Mouse (Mus musculus) liver, embryonic 18 days (tissue): Measurements from ENCODE around the gene Ccl25. TPM values are rescaled to one million over a fixed set of nuclear protein-coding genes. Genes with fewer than 3 reads are reported as not detected.

ENCODE experiments used
- polyA plus RNA-seq: library from polyadenylated mRNA; depleted of rRNA; stranded (reverse); fragments of >200 nt; gene quantifications from 2 replicates; pipeline ENCODE4 v1.2.3, GENCODE M21; 2012; rRNA removed

Gene Ccl25
- 4.4 and 5.2 TPM in 2 replicates for polyA plus RNA-seq

GRCm38 (mm10) chr8:4324983-4325750, at the start of gene Ccl25, which contains the start of gene Elavl1:
Ccl25 (plus strand) TSS chr8:4325210.
Elavl1 (minus strand) TSS chr8:4325413.

GRCm38 (mm10) chr8:4275275-4276110, 49.5 kb upstream of the Ccl25 start, which contains the start of gene Timm44:
Timm44 (minus strand) TSS chr8:4275913.

Other genes starting within 250 kb of the Ccl25 start
- 3.6 and 3.7 TPM in 2 replicates for gene Cd209f, start 219.4 kb upstream of the Ccl25 start, polyA plus RNA-seq
- gene Cd209g, start 191.1 kb upstream of the Ccl25 start, polyA plus RNA-seq, result 0.22 and 0.35 TPM in 2 replicates
- 3.2 and 4.3 TPM in 2 replicates for gene Evi5l, start 158.6 kb upstream of the Ccl25 start, polyA plus RNA-seq
- 0.17 and 0.18 TPM in 2 replicates for gene Prr36, start 107.8 kb upstream of the Ccl25 start, polyA plus RNA-seq
- gene Lrrc8e, start 98.4 kb upstream of the Ccl25 start, polyA plus RNA-seq, result 0.05 and 0.13 TPM in 2 replicates
- gene Map2k7, start 86.5 kb upstream of the Ccl25 start, polyA plus RNA-seq, result 12.7 and 15.2 TPM in 2 replicates
- gene Gm49320, start 86.3 kb upstream of the Ccl25 start, polyA plus RNA-seq, result 0.53 and 0.96 TPM in 2 replicates
- gene Tgfbr3l, start 77.0 kb upstream of the Ccl25 start, polyA plus RNA-seq, result 5.8 and 7.9 TPM in 2 replicates
- 11.5 and 11.6 TPM in 2 replicates for gene Snapc2, start 72.1 kb upstream of the Ccl25 start, polyA plus RNA-seq
- 2.6 and 3.5 TPM in 2 replicates for gene Ctxn1, start 65.9 kb upstream of the Ccl25 start, polyA plus RNA-seq
- gene Timm44, start 49.3 kb upstream of the Ccl25 start, polyA plus RNA-seq, result 37.4 and 44.4 TPM in 2 replicates
- gene Elavl1, start 203 bp downstream of the Ccl25 start, polyA plus RNA-seq, result 22.4 and 23.0 TPM in 2 replicates
- 2.0 and 2.3 TPM in 2 replicates for gene Cers4, start 167.8 kb downstream of the Ccl25 start, polyA plus RNA-seq